Mouse (Mus musculus): ENCODE results near the gene Mad1l1. TPM values are rescaled to one million over a fixed set of nuclear protein-coding genes. Genes with fewer than 3 reads are reported as not detected.

Mad1l1 gene
- polyA plus RNA-seq, 1 experiment from 2014 or later, result 20.6 TPM

GRCm38 (mm10) chr5:140282376-140282775, 39.0 kb downstream of the Mad1l1 start:
- H3K9ac ChIP-seq, result no peak overlapping the region
- no peak overlapping the region for H3K4me2 ChIP-seq
- no peak for ATAC-seq (replicated peaks; ENCODE audit: insufficient number of reproducible peaks, insufficient read depth, low FRiP score, low read depth)
- peaks cover 3% of the 10 kb centered on the region; the same call in 1 of the 2 replicates for H3K36me3 ChIP-seq
- no peaks in the 10 kb centered on the region for H3K9me3 ChIP-seq (replicated peaks)
- H3K4me3 ChIP-seq, result no peak overlapping the region
- 79% methylated on average over 8 of the region's 8 CpGs for whole genome bisulfite sequencing
- no peaks in the 10 kb centered on the region for H3K4me1 ChIP-seq (replicated peaks)
- H3K27ac ChIP-seq, result no peak overlapping the region
- no peaks in the 10 kb centered on the region for H3K27me3 ChIP-seq

GRCm38 (mm10) chr5:140280205-140280604, 41.1 kb downstream of the Mad1l1 start:
- H3K4me3 ChIP-seq, result no peak overlapping the region
- peaks cover 3% of the 10 kb centered on the region; the same call in 1 of the 2 replicates for H3K36me3 ChIP-seq
- WGBS, result 84% methylated on average over 9 of the region's 9 CpGs

GRCm38 (mm10) chr5:140276779-140277178, 44.6 kb downstream of the Mad1l1 start:
- Histone ChIP-seq H3K4me1 (replicated peaks) (no peaks in the 10 kb centered on the region), H3K27me3 (no peaks in the 10 kb centered on the region; the same call in 1 of the 2 replicates), H3K4me2 (no peak overlapping the region), H3K9ac (no peak overlapping the region), H3K36me3 (no peaks in the 10 kb centered on the region), H3K9me3 (replicated peaks) (no peaks in the 10 kb centered on the region), H3K4me3 (no peak overlapping the region), H3K27ac (no peak overlapping the region)
- 87% methylated on average over 6 of the region's 6 CpGs for WGBS
- no peak for ATAC-seq (replicated peaks; ENCODE audit: insufficient number of reproducible peaks, insufficient read depth, low FRiP score, low read depth)

More at GRCm38 (mm10) chr5:140280205-140280604, 41.1 kb downstream of the Mad1l1 start:
- Histone ChIP-seq H3K9me3 (replicated peaks) (no peaks in the 10 kb centered on the region), H3K4me1 (replicated peaks) (no peaks in the 10 kb centered on the region), H3K27me3 (no peaks in the 10 kb centered on the region), H3K9ac (no peak overlapping the region), H3K27ac (no peak overlapping the region), H3K4me2 (no peak overlapping the region)
- ATAC-seq (replicated peaks; ENCODE audit: insufficient number of reproducible peaks, insufficient read depth, low FRiP score, low read depth), result no peak

- H3K4me2 ChIP-seq, result no peak overlapping the region
- H3K36me3 ChIP-seq, result no peaks in the 10 kb centered on the region
- no peak overlapping the region for H3K4me3 ChIP-seq
- H3K4me1 ChIP-seq (replicated peaks), result no peaks in the 10 kb centered on the region
- WGBS, result 86% methylated on average over 5 of the region's 5 CpGs
- no peak for ATAC-seq (replicated peaks; ENCODE audit: insufficient number of reproducible peaks, insufficient read depth, low FRiP score, low read depth)
- H3K9ac ChIP-seq, result no peak overlapping the region
- H3K27ac ChIP-seq, result no peak overlapping the region
- no peaks in the 10 kb centered on the region; the same call in 1 of the 2 replicates for H3K27me3 ChIP-seq
- H3K9me3 ChIP-seq (replicated peaks), result no peaks in the 10 kb centered on the region
These were observed 50.2 kb downstream of the Mad1l1 start for GRCm38 (mm10) chr5:140270976-140271685.

GRCm38 (mm10) chr5:140268396-140268795, 53.0 kb downstream of the Mad1l1 start:
- Histone ChIP-seq H3K27ac (no peak overlapping the region), H3K27me3 (no peaks in the 10 kb centered on the region; the same call in 1 of the 2 replicates), H3K36me3 (no peaks in the 10 kb centered on the region), H3K9me3 (replicated peaks) (no peaks in the 10 kb centered on the region), H3K4me2 (no peak overlapping the region), H3K4me3 (no peak overlapping the region), H3K9ac (no peak overlapping the region), H3K4me1 (replicated peaks) (peaks cover 21% of the 10 kb centered on the region)
- no peak for ATAC-seq (replicated peaks; ENCODE audit: insufficient number of reproducible peaks, insufficient read depth, low FRiP score, low read depth)
- WGBS, result 80% methylated on average over 4 of the region's 4 CpGs

GRCm38 (mm10) chr5:140267061-140267460, 54.3 kb downstream of the Mad1l1 start:
- WGBS, result 78% methylated on average over 2 of the region's 2 CpGs
- ATAC-seq (replicated peaks; ENCODE audit: insufficient number of reproducible peaks, insufficient read depth, low FRiP score, low read depth), result no peak
- Histone ChIP-seq H3K4me2 (no peak overlapping the region), H3K27ac (no peak overlapping the region), H3K36me3 (no peaks in the 10 kb centered on the region), H3K4me3 (no peak overlapping the region), H3K9ac (no peak overlapping the region), H3K27me3 (peaks cover 11% of the 10 kb centered on the region), H3K4me1 (replicated peaks) (peaks cover 21% of the 10 kb centered on the region), H3K9me3 (replicated peaks) (no peaks in the 10 kb centered on the region)

- H3K4me3 ChIP-seq, result no peak overlapping the region
- 69% methylated on average over 5 of the region's 5 CpGs for WGBS
- peak overlapping the region; percentile 54 for H3K27ac ChIP-seq
- H3K4me1 ChIP-seq (replicated peaks), result peaks cover 21% of the 10 kb centered on the region
- H3K4me2 ChIP-seq, result no peak overlapping the region
- peak; percentile 17; the same call in 1 of the 2 replicates for ATAC-seq (replicated peaks; ENCODE audit: insufficient number of reproducible peaks, insufficient read depth, low FRiP score, low read depth)
- no peaks in the 10 kb centered on the region for H3K36me3 ChIP-seq
- no peaks in the 10 kb centered on the region for H3K9me3 ChIP-seq (replicated peaks)
- H3K9ac ChIP-seq, result no peak overlapping the region
- H3K27me3 ChIP-seq, result peaks cover 29% of the 10 kb centered on the region
These were observed 56.4 kb downstream of the Mad1l1 start for GRCm38 (mm10) chr5:140264825-140265575.

- Histone ChIP-seq H3K9ac (no peak overlapping the region), H3K4me1 (replicated peaks) (peaks cover 21% of the 10 kb centered on the region), H3K36me3 (no peaks in the 10 kb centered on the region), H3K9me3 (replicated peaks) (no peaks in the 10 kb centered on the region), H3K27ac (peak overlapping the region; percentile 54), H3K27me3 (peaks cover 29% of the 10 kb centered on the region), H3K4me3 (no peak overlapping the region), H3K4me2 (peak overlapping the region; percentile 50)
- 46% methylated on average over 30 of the region's 30 CpGs for WGBS
- ATAC-seq (replicated peaks; ENCODE audit: insufficient number of reproducible peaks, insufficient read depth, low FRiP score, low read depth), result peak; percentile 28; the same call in 1 of the 2 replicates
These were observed 57.3 kb downstream of the Mad1l1 start for GRCm38 (mm10) chr5:140263754-140264749.

- Histone ChIP-seq H3K27ac (no peak overlapping the region), H3K4me2 (no peak overlapping the region), H3K9ac (no peak overlapping the region), H3K4me1 (replicated peaks) (peaks cover 21% of the 10 kb centered on the region), H3K4me3 (no peak overlapping the region), H3K36me3 (no peaks in the 10 kb centered on the region), H3K27me3 (peaks cover 29% of the 10 kb centered on the region), H3K9me3 (replicated peaks) (no peaks in the 10 kb centered on the region)
- 85% methylated on average over 3 of the region's 3 CpGs for WGBS
- no peak for ATAC-seq (replicated peaks; ENCODE audit: insufficient number of reproducible peaks, insufficient read depth, low FRiP score, low read depth)
These were observed 59.0 kb downstream of the Mad1l1 start for GRCm38 (mm10) chr5:140262401-140262800.

GRCm38 (mm10) chr5:140261313-140261712, 60.0 kb downstream of the Mad1l1 start:
- no peak for ATAC-seq (replicated peaks; ENCODE audit: insufficient number of reproducible peaks, insufficient read depth, low FRiP score, low read depth)
- H3K27me3 ChIP-seq, result peaks cover 29% of the 10 kb centered on the region
- 88% methylated on average over 4 of the region's 4 CpGs for WGBS

GRCm38 (mm10) chr5:140258633-140259032, 62.7 kb downstream of the Mad1l1 start:
- H3K27ac ChIP-seq, result no peak overlapping the region
- WGBS, result 95% methylated on average over 5 of the region's 5 CpGs
- H3K27me3 ChIP-seq, result peaks cover 29% of the 10 kb centered on the region

More at GRCm38 (mm10) chr5:140261313-140261712, 60.0 kb downstream of the Mad1l1 start:
- H3K27ac ChIP-seq, result no peak overlapping the region
- H3K9me3 ChIP-seq (replicated peaks), result no peaks in the 10 kb centered on the region
- H3K9ac ChIP-seq, result no peak overlapping the region
- no peaks in the 10 kb centered on the region for H3K36me3 ChIP-seq
- peaks cover 21% of the 10 kb centered on the region for H3K4me1 ChIP-seq (replicated peaks)
- H3K4me2 ChIP-seq, result no peak overlapping the region
- H3K4me3 ChIP-seq, result no peak overlapping the region

More at GRCm38 (mm10) chr5:140258633-140259032, 62.7 kb downstream of the Mad1l1 start:
- H3K4me2 ChIP-seq, result no peak overlapping the region
- no peaks in the 10 kb centered on the region for H3K36me3 ChIP-seq
- no peaks in the 10 kb centered on the region for H3K9me3 ChIP-seq (replicated peaks)
- no peak overlapping the region for H3K4me3 ChIP-seq
- H3K9ac ChIP-seq, result no peak overlapping the region
- ATAC-seq (replicated peaks; ENCODE audit: insufficient number of reproducible peaks, insufficient read depth, low FRiP score, low read depth), result no peak
- H3K4me1 ChIP-seq (replicated peaks), result peaks cover 3% of the 10 kb centered on the region
